Mouse (Mus musculus) retina, adult 2 months (tissue): ENCODE measurements around the gene Eno1.

ENCODE experiments used
- DNase-seq: peaks from one replicate; pipeline ENCODE4 v3.0.0-alpha.2; 2012; ENCODE audit warnings: low read depth, low spot score

Gene Eno1

DNA sequence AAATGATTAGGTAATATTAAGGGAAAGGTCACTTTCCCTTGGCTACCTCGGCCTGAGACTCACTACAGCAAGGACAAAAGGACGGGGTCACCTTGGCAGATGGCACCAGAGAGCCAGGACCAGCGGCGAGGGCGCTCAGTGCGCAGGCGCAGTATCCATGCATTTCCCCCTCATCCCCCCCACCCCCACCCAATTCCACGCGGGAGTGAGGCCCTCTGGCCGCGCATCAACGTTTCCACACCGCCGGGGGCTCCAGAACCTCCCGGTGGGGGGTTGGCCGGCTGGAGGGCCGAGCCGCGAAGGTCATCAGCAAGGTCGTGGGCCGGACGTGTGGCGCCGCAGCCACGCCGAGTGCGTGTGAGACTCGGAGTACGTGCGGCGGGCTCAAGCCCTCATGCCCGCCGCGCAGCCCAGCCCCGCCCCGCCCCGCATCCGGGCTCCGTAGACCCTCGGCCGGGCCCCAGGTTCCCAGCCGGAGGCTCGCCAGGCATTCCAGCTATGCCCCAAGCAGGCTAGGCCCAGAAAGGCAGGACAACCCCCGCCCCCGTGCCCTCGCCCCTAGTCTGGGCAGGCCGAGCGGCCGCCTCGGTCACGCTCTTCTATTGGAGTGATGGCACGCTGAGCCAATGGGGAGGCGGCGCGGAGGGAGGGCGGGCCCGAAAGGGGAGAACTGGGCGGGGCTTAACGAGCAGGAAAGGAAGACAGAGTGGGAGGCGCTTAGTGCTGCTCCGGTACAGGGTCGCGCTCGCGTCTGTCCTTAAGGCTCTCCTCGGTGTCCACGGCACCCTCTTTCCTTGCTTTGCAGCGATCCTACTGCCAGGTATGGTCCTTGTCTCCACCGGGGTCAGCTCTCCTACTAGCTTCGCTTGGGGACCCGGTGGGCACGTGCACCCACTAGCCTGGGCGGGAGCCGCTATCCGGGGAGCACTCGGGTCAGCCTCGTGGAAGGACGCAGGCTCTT lies at the start of gene Eno1:
Gene Eno1, plus strand, starts transcription at position 201 of the 961 bp plus-strand sequence.
- peak; percentile 95 for DNase-seq

DNA sequence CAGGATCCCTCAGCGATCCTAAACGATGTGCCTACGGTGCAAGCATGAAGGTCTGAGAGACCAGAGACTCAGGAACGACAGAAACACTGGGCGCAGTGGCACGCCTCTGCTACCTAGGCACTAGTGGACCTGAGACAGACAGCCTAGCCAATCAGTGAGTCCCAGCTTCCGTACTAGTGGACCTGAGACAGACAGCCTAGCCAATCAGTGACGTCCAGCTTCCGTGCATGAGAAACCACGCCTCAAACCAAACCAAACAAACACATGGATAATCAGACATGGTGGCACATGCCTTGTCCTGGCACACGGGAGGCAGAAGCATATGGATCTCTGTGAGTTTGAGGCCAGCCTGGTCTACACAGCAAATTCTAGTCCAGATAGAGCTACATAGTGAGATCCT lies 48.3 kb upstream of the Eno1 start:
- no peak for DNase-seq

DNA sequence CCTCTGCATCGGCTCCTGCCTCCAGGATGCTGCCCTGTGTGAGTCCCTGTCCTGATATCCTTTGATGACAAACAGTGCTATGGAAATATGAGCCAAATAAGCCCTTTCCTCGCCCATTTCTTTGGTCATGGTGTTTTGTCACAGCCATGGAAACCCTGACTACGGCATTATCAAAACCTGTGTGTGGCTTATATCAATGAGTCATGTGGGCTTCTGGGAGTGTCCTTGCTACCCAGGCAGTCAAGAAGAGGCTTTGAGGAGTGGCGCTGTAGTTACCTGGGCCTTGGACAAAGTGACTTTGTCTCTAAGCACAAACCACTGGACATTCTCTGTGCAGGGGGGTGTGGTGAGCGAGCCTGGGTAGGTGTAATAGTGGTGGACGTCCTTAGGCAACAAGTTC lies 44.3 kb upstream of the Eno1 start:
- no peak for DNase-seq

DNA sequence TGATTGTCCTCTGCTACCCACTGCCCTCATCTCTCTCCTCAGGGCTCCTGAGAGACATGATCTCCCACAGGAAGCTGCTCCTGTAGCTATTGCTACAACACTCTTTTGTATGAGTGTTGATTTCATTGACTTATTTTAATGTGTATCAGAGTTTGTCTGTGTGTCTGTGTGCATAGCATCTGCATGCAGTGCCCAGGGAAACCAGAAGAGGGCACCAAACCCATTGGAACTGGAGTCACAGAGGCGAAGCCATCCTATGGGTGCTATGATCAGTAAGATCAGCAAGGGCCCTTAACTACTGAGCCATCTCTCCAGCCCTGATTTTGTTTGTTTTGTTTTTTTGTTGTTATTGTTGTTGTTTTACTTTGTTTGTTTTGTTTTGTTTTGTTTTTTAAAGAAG lies 42.6 kb upstream of the Eno1 start:
- DNase-seq = peak; percentile 38

DNA sequence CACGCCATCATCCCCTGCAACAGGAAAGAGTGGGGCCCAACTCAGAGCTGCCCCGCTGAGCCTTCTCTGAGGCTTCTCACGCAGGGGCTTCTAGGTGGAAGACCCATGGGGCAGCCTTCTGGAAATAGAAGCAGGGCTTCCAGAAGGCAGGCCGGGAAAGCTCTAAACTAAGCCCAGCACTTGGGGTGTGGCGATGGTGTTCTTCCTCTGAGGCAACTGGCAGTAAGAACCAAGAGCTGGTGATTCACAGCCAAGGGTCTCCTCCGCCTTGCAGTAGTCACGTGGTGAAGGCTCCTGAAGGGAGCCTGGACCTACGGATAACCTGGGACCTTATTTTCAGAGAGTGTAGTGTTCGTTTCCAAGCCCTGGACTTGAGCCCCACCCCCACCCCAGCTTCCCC lies 38.3 kb upstream of the Eno1 start:
- no peak for DNase-seq

DNA sequence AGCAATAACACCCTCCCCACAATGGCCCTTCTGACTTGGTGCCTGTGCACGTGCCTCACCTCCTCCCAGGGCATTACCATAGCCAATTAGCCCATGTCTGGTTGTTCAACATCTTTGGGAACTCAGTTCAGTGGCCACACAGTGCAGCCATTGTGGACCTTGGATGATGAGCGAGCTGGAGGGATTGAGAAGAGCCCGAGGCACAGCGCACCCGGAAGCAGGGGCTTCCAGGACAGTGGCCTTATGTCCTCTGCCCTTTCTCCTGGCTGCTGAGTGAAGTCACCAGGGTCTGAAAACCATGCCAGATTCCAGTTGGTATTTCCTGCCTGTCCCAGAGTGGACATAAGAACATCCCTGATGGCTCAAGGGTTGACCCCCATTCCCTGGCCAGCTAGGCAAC lies 35.3 kb upstream of the Eno1 start, which contains the start of gene Car6:
Gene Car6, minus strand, starts transcription at position 101 of the 400 bp plus-strand sequence.
- no peak for DNase-seq

DNA sequence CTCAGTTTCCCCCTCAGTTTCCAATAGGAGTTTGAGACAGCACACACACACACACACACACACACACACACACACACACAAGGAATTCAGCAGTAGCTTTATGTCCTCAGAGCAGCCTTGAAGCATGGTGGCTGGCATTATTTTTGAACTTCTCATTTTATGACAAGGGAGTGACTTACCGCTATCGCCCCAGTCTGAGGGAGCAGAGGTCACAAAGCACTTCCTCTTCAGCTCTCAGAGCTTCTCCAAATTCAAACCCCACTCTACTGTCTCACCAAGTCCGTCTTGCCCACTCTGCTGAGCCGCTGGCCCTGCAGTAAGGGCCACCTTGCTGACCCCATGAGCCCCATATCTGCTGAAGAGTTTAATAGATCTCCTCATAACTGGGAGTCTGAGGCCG lies 33.8 kb upstream of the Eno1 start:
- DNase-seq = no peak

DNA sequence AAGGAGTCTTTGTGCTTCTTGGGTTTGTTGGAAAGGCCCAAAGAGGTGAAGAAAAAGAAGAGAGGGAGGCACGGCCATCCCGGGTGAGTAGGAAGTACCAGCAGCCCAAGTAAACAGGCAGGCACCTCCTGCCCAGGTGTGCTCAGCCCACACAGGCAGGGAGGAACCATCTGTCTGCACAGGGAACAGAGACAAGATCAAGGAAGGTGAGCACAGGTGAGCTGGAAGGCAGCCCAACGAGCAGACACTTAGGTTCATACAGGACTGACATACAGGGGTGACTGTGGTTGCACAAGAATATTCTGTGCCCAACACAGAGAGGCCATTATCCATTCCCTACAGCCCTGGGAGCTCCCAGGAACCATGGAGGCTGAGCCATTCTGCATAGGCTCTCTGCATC lies 31.6 kb upstream of the Eno1 start:
- DNase-seq = no peak

DNA sequence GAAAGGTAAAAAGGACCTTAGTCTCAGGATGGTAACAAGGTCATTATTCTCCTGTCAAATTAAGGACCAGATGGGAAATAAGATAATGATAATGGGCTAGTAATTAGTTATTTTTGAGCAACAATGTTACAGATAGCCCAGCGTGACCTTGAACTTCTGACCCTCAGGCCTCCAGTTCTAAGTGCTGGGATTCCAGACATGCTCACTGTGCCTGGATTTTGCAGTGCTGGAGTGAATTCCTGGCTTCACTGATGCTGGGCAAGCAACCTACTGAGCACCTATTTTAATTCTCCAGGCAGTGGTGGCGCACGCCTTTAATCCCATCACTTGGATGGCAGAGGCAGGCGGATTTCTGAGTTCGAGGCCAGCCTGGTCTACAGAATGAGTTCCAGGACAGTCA lies 26.8 kb upstream of the Eno1 start:
- no peak for DNase-seq

DNA sequence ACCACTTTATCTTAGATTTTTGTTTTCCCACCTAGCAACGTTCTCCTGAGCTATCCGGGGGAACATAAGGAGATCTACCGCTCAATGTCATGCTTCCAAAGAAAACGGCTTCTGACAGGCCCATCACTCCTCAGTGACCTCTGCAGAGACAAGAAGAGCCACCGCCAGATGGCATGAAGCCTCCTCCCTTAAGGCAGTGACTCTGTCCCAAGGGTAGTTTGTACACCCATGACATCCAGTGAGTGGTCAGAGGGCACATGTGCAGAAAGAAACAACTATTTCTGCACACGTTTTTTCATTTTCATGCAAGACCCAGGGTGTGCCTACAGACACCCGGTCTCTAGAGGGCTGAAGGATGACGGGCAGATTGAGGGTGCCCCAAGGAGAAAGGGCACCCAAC lies 26.2 kb upstream of the Eno1 start:
- DNase-seq = no peak

DNA sequence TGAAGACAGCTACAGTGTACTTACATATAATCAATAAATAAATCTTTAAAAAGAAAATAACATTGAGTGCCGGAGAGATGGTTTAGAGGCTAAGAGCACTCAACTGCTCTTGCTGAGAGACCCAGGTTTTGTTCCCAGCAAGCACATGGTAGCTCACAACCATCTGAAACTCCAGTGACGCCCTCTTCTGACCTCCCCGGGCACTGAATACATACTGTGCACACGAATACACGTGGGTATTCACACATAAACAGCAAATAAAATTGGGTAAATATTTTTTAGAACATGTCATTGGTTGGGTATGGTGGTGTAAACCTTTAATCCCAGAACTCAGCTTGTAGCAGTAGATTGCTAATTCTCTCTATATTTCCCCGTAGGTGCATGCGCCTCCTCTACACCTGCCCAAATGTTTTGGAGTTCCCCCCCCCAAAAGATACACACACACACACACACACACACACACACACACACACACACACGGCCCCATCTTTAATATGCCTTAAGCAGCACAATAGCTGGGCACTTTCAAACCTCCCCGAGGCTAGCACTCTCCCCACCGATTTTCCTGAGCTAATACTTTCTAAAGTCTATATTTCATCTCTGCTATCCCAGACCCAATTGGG lies 24.5 kb upstream of the Eno1 start:
- no peak for DNase-seq

DNA sequence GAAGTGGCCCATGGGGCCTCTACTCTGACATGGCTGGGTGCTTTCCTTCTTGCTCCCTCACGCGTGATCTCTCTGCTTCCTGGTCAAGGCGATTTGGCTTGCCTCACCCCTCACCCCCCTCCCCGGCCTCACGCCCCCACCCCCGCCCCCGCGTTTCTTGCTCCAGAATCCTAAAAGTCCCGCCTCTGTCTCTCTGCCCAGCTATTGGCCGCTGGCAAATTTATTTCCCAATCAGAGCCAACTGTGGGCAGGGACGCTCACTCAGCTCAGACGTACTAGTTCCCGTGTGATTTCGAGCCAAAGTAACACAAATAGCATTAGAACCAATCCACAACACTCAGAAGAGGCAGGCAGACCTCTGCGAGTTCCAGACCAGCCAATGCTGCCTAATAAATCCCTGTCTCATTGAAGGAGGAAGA lies 24.0 kb upstream of the Eno1 start:
- no peak for DNase-seq

DNA sequence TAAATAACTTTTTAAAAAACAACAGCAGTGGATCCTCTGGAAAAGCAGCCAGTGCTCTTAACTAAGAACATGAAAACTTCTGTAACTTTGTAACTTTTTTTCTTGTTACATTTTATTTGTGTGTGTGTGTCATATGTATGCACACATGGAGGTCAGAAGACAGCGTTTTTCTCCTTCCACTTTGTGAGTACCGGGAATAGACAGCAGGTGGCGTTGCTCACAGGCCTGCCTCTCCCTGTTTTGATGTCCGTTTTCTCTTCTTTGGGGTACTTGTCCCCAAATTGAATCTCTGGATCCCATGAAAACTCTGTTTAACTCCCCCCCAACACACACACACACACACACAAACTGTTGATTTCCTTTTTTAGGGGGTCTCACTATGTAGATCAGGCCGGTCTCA lies 22.6 kb upstream of the Eno1 start:
- DNase-seq = no peak

DNA sequence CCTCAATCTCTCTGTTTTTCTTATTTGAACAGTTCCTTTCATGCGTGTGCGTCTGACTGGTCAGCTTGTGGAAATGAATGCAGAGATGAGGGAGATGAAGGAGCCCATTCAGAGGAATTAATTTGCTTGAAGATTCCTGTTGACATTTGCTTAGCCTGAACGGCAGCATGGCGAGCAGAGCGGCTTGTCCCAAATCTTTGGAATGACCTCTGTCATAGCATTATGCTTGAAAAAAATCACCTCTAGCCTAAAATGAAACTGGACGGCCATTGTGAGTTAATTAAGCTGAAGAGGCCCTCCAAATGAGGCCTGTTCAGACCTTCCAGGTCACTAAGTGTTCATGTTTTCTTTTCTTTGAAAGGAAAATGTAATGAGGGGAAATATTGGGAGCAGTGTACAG lies 20.1 kb upstream of the Eno1 start:
- DNase-seq = no peak

DNA sequence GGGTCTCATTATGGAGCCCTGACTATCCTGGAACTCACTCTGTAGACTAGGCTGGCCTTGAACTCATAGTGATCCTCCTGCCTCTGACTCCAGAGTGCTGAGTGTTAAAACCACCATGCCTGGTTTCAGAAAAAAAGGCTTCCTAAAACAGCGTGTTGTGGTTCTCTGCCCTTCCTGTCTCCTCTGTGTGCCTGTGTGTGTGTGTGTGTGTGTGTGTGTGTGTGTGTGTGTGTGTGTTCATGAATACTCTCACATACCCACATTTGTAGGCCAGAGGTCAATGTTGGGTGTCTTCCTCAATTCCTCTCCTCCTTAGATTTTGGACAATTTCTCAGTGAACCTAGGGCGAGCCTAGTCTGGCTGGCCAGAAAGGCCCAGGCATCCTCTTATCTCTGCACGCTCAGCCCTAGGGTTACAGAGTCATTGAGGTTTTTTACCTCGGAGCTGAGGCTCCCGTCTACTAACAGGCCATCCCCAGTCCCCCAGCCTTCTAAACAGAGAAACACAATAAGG lies 19.4 kb upstream of the Eno1 start:
- no peak for DNase-seq

DNA sequence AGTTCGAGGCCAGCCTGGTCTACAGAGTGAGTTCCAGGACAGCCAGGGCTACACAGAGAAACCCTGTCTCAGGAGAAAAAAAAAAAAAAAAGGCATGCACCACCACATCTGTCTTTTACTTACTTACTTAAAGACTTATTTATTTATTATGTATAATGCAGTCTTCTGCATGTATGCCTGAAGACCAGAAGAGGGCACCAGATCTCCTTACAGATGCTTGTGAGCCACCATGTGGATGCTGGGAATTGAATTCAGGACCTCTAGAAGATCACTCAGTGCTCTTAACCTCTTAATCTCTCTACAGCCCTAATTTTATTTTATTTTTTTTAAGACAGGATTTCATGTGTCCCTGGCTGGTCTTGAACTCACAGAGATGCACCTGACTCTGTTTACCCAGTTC lies 18.6 kb upstream of the Eno1 start:
- DNase-seq = no peak

DNA sequence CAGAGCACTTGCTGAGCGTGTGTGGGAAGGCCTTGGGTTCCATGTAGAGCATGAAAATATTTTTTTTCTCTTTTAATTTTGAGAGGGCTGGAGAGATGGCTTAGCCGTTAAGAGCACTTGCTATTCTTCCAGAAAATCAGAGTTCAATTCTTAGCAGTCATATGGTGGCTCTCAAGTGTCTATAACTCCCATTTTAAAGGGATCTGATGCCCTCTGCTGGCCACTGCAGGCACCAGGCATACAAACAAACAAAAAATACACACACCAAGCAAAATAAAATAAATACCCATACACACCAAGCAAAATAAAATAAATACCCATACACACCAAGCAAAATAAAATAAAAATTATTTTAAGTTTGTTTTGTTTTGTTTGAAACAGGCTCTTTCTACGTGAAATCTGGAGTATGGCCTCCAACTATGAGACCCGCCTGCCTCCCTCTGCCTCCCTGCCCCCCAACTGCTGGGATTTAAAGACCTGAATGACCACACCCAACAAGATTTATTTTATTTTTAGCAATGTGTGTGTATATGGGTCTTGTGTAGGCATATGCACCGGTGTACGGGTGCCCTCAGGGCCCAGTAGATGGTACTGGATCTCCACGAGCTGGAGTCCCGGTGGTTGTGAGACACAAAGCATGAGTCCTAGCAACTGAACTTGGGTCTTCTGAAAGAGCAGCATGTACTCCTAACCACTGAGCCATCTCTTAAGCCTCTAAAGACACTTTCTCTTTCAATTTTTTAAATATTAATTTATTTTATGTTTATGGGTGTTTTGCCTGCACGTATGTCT lies 16.8 kb upstream of the Eno1 start:
- no peak for DNase-seq

DNA sequence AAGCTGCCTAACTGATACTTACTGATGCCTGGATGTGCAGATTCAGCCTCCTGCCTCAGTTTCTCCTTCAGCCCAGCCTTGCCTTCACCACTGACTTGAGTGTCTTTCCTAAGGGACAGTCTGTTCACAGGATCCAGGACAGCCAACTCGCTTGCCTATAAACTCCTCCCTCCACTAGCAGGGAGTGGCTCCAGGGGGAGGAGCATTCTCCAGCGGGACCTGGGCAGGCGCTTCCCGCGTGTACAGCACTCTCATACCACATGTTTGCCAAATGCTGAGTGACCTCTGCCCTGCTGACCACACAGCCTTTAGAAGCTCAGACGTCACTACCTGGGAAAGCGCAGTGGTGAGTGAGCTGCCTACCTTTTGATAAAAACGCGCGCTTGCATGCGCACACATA lies 15.9 kb upstream of the Eno1 start:
- DNase-seq = no peak

DNA sequence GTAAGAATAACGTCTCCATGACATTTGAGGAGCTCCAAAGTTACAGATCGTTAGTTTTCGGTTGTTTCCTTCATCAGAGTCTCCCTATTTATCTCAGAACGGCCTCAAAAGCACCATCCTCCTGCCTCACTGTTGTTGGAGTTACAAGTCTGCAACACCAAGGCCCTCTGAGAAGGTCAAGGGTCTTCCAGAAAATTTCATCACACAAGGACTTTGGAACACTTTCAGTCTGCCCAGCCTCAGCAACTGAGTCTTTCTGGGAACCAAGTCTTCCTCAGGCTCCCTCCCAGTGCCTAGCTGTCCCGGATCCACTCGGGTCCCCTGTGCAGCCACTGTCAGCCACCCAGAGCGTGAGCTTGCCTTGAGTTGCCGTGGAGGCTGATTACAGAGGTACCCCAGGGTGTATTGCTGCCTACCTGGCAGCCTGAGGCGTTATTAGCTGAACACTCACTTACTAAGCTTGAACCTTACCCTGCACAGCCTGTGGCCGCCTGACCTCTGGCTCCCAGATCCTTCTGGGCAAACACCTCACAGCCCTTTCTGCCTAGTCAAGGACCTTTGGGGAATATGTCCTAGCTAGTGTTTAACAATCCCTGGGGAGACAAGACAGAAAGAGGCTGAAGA lies 15.4 kb upstream of the Eno1 start:
- no peak for DNase-seq

DNA sequence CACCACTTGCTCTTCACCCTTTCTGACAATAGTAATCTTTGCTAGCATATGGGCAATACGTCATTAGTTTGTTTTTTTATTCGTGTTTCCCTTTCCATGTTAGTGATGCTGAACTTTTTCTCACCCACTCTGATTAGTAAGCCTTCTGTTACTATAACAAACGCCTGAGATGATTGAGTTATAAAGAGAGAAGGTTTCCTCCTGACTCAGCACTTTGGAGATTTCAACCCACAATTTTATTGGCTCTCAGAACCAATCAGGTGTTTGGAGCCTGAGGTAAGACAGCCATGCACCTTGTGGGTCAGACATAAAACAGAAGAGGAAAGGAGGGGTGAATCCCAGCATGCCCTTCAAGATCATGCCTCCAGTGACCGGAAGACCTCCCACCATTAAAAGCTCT lies 12.7 kb upstream of the Eno1 start:
- no peak for DNase-seq

DNA sequence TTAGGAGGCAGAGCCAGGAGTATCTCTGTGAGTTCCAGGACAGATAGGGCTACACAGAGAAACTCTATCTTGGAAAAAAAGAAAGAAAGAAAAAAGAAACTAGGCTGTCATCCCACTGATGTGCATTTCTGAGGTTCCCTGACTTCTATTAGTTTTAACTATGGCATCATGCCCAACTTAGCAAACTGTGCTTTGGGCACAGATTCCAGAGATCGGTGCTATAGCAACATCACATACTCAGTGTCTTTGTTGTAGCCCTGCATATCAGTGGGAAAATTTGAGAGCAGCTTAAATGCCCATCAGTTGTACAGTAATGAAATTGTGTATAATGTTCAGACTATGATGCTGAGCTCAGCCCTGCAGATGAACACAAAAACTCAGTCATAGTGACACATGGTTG lies 10.8 kb upstream of the Eno1 start:
- no peak for DNase-seq
